Mouse (Mus musculus) cerebellum, adult 2 months (tissue): ENCODE measurements at regions not wholly inside any gene's neighbourhood (a gene's known extent, or its start where the extent isn't known, plus 50 kb on each side); places are given as distances from the start of the nearest gene placed in this dataset.

ENCODE experiments used
- DNase-seq, 2 experiments: peaks; one replicate each; pipeline ENCODE4 v3.0.0; 2021
- H3K27ac ChIP-seq: fragments of 200-500 bp; 2 replicates; pipeline ENCODE4 v1.5.1; 2012; ENCODE audit warnings: low read length, control low read depth, inconsistent platforms; ENCODE audit not compliant: insufficient read depth
- H3K27me3 ChIP-seq: fragments of 200-500 bp; 2 replicates; pipeline ENCODE4 v1.6.1; 2012; ENCODE audit warnings: inconsistent platforms, mild to moderate bottlenecking, low read length, moderate library complexity; ENCODE audit not compliant: control insufficient read depth, insufficient read depth
- H3K4me1 ChIP-seq: fragments of 200-500 bp; 2 replicates; pipeline ENCODE4 v1.6.1; 2011; ENCODE audit warnings: low read length; ENCODE audit not compliant: control insufficient read depth, insufficient read depth
- H3K4me3 ChIP-seq: fragments of 200-500 bp; replicated peaks from 2 replicates; pipeline ENCODE3; 2011; ENCODE audit warnings: mild to moderate bottlenecking, low read depth, low read length, control low read depth; ENCODE audit not compliant: insufficient read depth
- CTCF ChIP-seq: fragments of 200-500 bp; IDR thresholded peaks from 2 replicates; pipeline ENCODE4 v1.5.1; 2011; ENCODE audit warnings: low read depth, mild to moderate bottlenecking, control low read depth, low read length, moderate library complexity, borderline replicate concordance; ENCODE audit not compliant: insufficient read depth
- POLR2A ChIP-seq: fragments of 200-500 bp; IDR thresholded peaks from 2 replicates; pipeline ENCODE4 v1.6.1; 2011; ENCODE audit warnings: low read length, control low read depth, borderline replicate concordance; ENCODE audit not compliant: insufficient read depth
- WGBS: fragments of 180-500 bp; shearing (Covaris S2); methylation state at CpG from one replicate; pipeline ENCODE4 v1.1.7; 2018; 5-methylcytosine and 5-hydroxymethylcytosine counted together

DNA sequence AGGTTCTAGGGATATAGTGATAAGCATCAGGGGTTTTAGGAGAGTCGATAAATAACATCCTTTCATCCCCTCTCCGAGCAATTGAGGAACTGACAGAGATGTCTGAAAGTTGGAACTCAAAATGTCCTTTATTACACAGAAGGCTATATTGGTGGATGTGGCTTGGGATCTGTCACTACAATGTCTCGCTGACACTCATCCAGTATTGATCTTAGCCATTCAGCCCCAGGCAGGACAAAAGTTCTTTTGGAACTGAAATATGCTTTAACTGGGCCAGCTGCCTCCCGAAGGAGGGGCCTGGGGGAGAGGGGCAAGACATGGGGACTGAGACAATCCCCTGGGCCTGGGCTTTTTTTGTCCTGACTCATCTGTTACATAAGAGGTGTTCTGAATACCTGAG is 85.2 kb upstream of the Atp6ap2 start:
- 87% methylated on average over 4 of the region's 4 CpGs for WGBS
- Histone ChIP-seq H3K4me3 (no peak overlapping the region), H3K4me1 (no peaks in the 10 kb centered on the region), H3K27me3 (no peaks in the 10 kb centered on the region), H3K27ac (no peak overlapping the region)
- no peak for DNase-seq
- TF ChIP-seq CTCF, result no peak
- no peak for TF ChIP-seq POLR2A

DNA sequence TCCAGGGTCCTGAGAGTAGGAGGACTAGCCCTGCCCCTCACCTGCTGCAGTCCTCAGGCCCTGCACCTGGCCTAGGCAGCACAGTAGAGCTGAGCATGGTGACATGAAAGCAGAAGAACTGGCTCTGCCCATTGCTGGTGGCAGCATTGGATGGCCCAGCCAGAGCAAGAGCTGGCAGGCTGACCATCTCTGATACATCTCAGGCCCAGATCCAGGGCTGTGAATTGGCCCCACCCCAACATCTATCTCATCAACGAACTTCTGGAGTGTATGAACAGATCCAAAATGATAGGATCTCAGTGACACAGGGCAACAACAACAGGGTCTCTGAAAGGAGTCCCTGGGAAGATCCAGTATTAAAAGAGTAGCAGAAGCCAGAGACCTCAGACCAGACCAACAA is 84.0 kb upstream of the Atp6ap2 start:
- no peak overlapping the region for H3K4me3 ChIP-seq
- TF ChIP-seq CTCF (no peak), POLR2A (no peak)
- H3K4me1 ChIP-seq, result no peaks in the 10 kb centered on the region
- H3K27me3 ChIP-seq, result no peaks in the 10 kb centered on the region
- H3K27ac ChIP-seq, result no peak overlapping the region
- 0% methylated on average over 1 of the region's 1 CpGs for WGBS
- no peak for DNase-seq

DNA sequence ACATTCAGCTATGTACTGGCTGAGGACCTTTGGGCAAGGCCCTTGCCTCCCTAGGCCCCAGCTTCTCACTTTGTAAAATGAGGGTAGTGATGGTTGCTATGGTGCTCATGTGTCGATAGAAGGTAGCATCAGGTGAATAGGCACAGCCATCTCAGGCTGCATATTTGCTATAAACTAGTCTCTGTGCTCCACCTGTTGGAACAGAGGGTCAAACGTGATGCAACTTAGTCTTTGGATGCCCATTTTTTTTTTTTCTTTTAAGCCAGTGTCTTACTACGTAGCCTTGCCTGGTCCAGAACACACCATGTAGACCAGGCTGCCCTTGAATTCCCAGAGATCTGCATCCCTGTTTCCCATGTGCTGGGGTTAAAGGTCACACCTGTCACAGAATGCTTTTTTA is 76.5 kb upstream of the Atp6ap2 start:
- no peak for DNase-seq
- TF ChIP-seq CTCF (no peak), POLR2A (no peak)
- H3K4me1 ChIP-seq, result no peaks in the 10 kb centered on the region

DNA sequence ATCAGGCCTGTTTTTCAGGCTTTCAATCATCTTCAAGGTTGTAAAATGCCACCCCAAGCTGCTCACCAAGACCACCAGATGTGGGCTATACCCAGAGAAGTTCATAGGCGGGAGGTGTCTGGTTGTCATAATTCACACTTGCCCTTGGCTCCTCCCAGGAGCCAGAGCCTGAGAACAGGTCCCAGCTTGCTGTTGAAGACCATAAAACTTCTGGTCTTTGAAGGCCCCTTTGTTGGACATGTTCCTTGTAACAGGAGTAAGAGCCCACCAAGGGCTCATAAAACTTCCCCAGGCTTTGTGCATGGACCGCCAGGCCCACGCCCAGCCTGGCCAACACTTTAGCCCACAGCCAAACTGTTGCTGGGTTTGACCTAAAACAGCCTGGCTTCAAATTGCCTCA is 62.6 kb upstream of the Atp6ap2 start:
- 87% methylated on average over 3 of the region's 3 CpGs for WGBS

More for the DNA sequence above, 76.5 kb upstream of the Atp6ap2 start:
- no peaks in the 10 kb centered on the region for H3K27me3 ChIP-seq
- 73% methylated on average over 3 of the region's 3 CpGs for WGBS
- no peak overlapping the region for H3K4me3 ChIP-seq
- no peak overlapping the region for H3K27ac ChIP-seq

DNA sequence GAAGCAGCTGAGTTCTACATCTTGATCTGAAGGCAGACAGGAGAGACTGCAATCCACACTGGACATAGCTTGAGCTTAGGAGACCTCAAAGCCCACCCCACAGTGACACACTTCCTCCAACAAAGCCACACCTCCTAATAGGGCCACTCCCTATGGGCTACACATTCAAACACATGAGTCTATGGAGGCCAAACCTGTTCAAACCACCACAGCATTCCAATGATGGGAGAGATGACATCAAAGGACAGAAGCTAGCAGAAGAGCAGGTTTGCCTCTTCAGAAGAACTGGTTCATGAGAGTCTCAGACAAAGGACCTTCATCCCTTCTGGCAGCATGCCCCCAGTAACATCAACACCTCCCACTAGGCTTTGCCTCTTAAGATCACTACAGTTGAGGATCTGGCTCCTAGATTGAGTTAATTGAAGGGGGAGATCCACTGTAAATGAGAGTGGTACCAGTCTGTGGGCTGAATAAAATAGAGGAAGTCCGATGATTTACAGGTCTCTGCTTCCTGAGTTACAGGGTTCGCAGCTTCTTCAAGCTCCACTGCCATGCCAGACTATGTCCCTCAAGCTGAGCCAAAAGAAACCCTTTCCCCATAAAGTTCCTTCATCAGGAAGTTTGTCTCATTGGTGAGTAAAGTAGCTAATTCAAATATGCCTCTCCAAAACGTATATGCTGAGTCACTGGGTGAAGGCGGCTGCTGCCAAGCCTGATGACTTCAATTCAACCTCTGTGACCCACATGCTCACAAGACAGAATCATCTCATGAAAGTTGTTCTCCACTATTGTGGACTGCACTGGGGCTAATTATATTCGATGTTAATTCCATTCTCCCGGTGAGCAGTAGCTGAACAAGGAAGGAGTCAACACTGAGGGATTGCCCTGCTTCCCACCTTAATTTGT is 56.9 kb upstream of the Atp6ap2 start:
- H3K27me3 ChIP-seq, result no peaks in the 10 kb centered on the region
- H3K4me1 ChIP-seq, result no peaks in the 10 kb centered on the region
- 68% methylated on average over 6 of the region's 6 CpGs for WGBS

More for the DNA sequence above, 62.6 kb upstream of the Atp6ap2 start:
- TF ChIP-seq CTCF (no peak), POLR2A (no peak)
- H3K4me1 ChIP-seq, result no peaks in the 10 kb centered on the region
- H3K27me3 ChIP-seq, result no peaks in the 10 kb centered on the region
- DNase-seq, result no peak
- H3K4me3 ChIP-seq, result no peak overlapping the region
- no peak overlapping the region for H3K27ac ChIP-seq

More for the DNA sequence above, 56.9 kb upstream of the Atp6ap2 start:
- H3K27ac ChIP-seq, result no peak overlapping the region
- no peak overlapping the region for H3K4me3 ChIP-seq
- TF ChIP-seq CTCF, result no peak
- no peak for TF ChIP-seq POLR2A
- no peak for DNase-seq
